Mouse (Mus musculus) bone marrow, adult 2 months (tissue): ENCODE results near the gene Hoxa5. TPM values are rescaled to one million over a fixed set of nuclear protein-coding genes. Genes with fewer than 3 reads are reported as not detected.

Experiments used
- H3K27ac ChIP-seq: fragments of 200-500 bp; 2 replicates; pipeline ENCODE4 v1.5.1; 2012; ENCODE audit warnings: low read depth, mild to moderate bottlenecking, control low read depth, inconsistent platforms, low read length; ENCODE audit not compliant: control insufficient read depth, poor library complexity, insufficient read depth
- H3K4me1 ChIP-seq: fragments of 200-500 bp; 2 replicates; pipeline ENCODE4 v1.6.1; 2011; ENCODE audit warnings: low read length; ENCODE audit not compliant: control insufficient read depth, insufficient read depth
- H3K4me3 ChIP-seq: fragments of 200-500 bp; replicated peaks from 2 replicates; pipeline ENCODE3; 2011; ENCODE audit warnings: mild to moderate bottlenecking, low read depth, low read length, control low read depth; ENCODE audit not compliant: control insufficient read depth
- CTCF ChIP-seq: fragments of 200-500 bp; IDR thresholded peaks from 2 replicates; pipeline ENCODE4 v1.5.1; 2011; ENCODE audit warnings: low read length, control low read depth; ENCODE audit not compliant: control insufficient read depth, insufficient read depth
- POLR2A ChIP-seq: fragments of 200-500 bp; IDR thresholded peaks from 2 replicates; pipeline ENCODE4 v1.6.1; 2011; ENCODE audit warnings: low read depth, mild to moderate bottlenecking, control low read depth, low read length, borderline replicate concordance; ENCODE audit not compliant: control insufficient read depth
- WGBS: fragments of 180-500 bp; shearing (Covaris S2); methylation state at CpG from one replicate; pipeline ENCODE4 v1.1.7; 2018; 5-methylcytosine and 5-hydroxymethylcytosine counted together
- polyA plus RNA-seq: library from polyadenylated mRNA; stranded (reverse); fragments of >200 nt; gene quantifications from 2 replicates; pipeline ENCODE4 v1.2.4, GENCODE M21; 2011; ENCODE audit warnings: low replicate concordance; ENCODE audit not compliant: missing spikeins, insufficient read depth, insufficient read length

Hoxa5 gene
- polyA plus RNA-seq, 1 experiment, result 2.4 TPM

GRCm38 (mm10) chr6:52220003-52220864 is 15.8 kb upstream of the Hoxa5 start:
- WGBS, result 10% methylated on average over 32 of the region's 32 CpGs
- Histone ChIP-seq H3K27ac (0 out of 2 replicates have a peak overlapping the region, but pooled peaks have one; percentile 4), H3K4me3 (no peak overlapping the region), H3K4me1 (no peaks in the 10 kb centered on the region)
- no peak for TF ChIP-seq POLR2A
- no peak for TF ChIP-seq CTCF

GRCm38 (mm10) chr6:52219234-52219942 is 15.0 kb upstream of the Hoxa5 start:
- WGBS, result 51% methylated on average over 9 of the region's 9 CpGs
- TF ChIP-seq POLR2A (no peak), CTCF (no peak)
- no peak overlapping the region for H3K27ac ChIP-seq
- no peak overlapping the region for H3K4me3 ChIP-seq
- H3K4me1 ChIP-seq, result no peaks in the 10 kb centered on the region

GRCm38 (mm10) chr6:52218643-52219215 is 14.3 kb upstream of the Hoxa5 start:
- Histone ChIP-seq H3K27ac (no peak overlapping the region), H3K4me1 (no peaks in the 10 kb centered on the region), H3K4me3 (no peak overlapping the region)
- 25% methylated on average over 14 of the region's 14 CpGs for WGBS
- TF ChIP-seq POLR2A (no peak), CTCF (no peak)

- 10% methylated on average over 23 of the region's 23 CpGs for WGBS
These were observed 13.7 kb upstream of the Hoxa5 start for GRCm38 (mm10) chr6:52217895-52218642.

GRCm38 (mm10) chr6:52217459-52217768 is 13.0 kb upstream of the Hoxa5 start:
- no peak for TF ChIP-seq CTCF
- peak; percentile 49; the same call in 1 of the 2 replicates for TF ChIP-seq POLR2A
- under 1% methylated on average over 25 of the region's 25 CpGs for WGBS

More at GRCm38 (mm10) chr6:52217895-52218642, 13.7 kb upstream of the Hoxa5 start:
- TF ChIP-seq CTCF (no peak), POLR2A (no peak)
- Histone ChIP-seq H3K4me3 (no peak overlapping the region), H3K4me1 (no peaks in the 10 kb centered on the region), H3K27ac (no peak overlapping the region)

GRCm38 (mm10) chr6:52216691-52217458 is 12.5 kb upstream of the Hoxa5 start:
- H3K4me1 ChIP-seq, result no peaks in the 10 kb centered on the region
- no peak overlapping the region for H3K4me3 ChIP-seq
- TF ChIP-seq POLR2A (no peak), CTCF (no peak)
- peak overlapping the region; percentile 17; the same call in 1 of the 2 replicates for H3K27ac ChIP-seq
- under 1% methylated on average over 60 of the region's 60 CpGs for WGBS

More at GRCm38 (mm10) chr6:52217459-52217768, 13.0 kb upstream of the Hoxa5 start:
- no peaks in the 10 kb centered on the region for H3K4me1 ChIP-seq
- no peak overlapping the region for H3K4me3 ChIP-seq
- no peak overlapping the region for H3K27ac ChIP-seq

GRCm38 (mm10) chr6:52215771-52216535 is 11.6 kb upstream of the Hoxa5 start:
- WGBS, result 7% methylated on average over 30 of the region's 30 CpGs
- no peaks in the 10 kb centered on the region for H3K4me1 ChIP-seq
- TF ChIP-seq CTCF (no peak), POLR2A (no peak)
- H3K4me3 ChIP-seq, result no peak overlapping the region
- no peak overlapping the region for H3K27ac ChIP-seq
